Mouse (Mus musculus): ENCODE data around the gene Rnf32.
A peak's percentile ranks its signal among the peaks of the same experiment; 100 is the strongest.

Gene Rnf32

GRCm38 (mm10) chr5:29195570-29196263 lies at the start of gene Rnf32:
TSS of gene Rnf32 (plus strand) at chr5:29195992.
- DNase-seq (ENCODE audit: low spot score): peak; percentile 73

- no peak for DNase-seq (ENCODE audit: low spot score)
These were observed 45.6 kb upstream of the Rnf32 start for GRCm38 (mm10) chr5:29150146-29150545.

GRCm38 (mm10) chr5:29159849-29160248 lies 35.9 kb upstream of the Rnf32 start:
- no peak for DNase-seq (ENCODE audit: low spot score)

GRCm38 (mm10) chr5:29166947-29167346 lies 28.8 kb upstream of the Rnf32 start:
- DNase-seq (ENCODE audit: low spot score): no peak

DNA sequence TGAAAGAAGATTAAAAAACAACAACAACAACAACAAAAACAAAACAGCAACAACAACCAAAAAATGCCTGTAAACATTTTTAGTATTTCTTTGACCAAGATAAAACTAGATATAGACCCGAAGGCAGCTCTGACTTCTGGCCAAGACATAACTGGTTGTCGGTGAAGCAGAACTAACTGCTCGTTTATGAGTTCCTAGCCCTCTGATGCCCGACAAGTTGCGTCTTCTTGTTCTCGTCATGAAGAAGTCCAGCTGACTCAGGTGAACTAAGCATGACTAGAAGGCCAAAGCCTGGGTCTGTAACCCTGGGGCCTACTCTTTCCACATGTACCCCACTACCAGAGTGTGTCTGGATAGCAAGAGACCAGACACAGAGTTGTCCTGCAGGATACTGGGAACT lies 25.6 kb upstream of the Rnf32 start:
- DNase-seq (ENCODE audit: low spot score): no peak

GRCm38 (mm10) chr5:29171165-29171564 lies 24.6 kb upstream of the Rnf32 start:
- no peak for DNase-seq (ENCODE audit: low spot score)

DNA sequence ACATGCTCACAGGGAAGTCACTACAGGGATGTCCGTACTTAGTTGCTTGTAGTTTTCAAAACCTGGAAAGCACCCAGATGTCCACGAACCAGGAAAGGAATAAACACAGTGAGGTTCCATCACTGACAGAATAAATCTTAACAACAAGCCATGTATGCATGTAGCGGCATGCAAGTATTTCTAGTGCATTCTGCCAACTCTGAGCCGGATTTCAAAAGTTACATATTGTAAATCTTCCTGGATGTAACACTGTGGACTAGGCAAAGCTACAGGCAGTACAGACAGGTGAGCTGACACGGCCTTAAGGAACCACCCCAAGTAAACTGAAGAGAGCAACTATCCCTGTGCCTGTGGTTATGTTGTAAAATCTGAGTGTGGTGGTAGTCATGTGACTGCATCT lies 9.0 kb upstream of the Rnf32 start:
- no peak for DNase-seq (ENCODE audit: low spot score)

GRCm38 (mm10) chr5:29195231-29195569 lies 592 bp upstream of the Rnf32 start:
- peak; percentile 5 for DNase-seq (ENCODE audit: low spot score)

DNA sequence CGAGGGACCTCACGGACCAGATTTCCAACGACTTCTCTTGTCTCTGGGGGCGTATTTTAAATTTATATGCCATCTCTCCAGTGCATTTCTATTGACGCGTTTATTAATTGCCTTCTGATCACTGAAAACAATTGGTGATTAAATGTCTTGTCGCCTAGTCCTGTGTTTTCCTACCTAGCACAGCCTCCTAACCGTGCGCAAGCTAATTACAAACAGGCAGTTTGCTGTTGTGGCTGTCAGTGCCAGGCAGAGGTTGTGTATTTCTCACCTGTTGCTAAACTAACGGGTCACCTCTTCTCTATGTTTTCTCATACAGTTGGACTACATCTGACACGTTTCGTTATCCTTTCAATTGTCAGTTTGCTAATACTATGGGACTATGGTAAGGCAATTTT lies 469 bp downstream of the Rnf32 start:
- no peak for DNase-seq (ENCODE audit: low spot score)

- no peak for DNase-seq (ENCODE audit: low spot score)
These were observed 1.4 kb downstream of the Rnf32 start for GRCm38 (mm10) chr5:29197187-29197586.

GRCm38 (mm10) chr5:29198960-29199488 lies 3.2 kb downstream of the Rnf32 start:
- no peak for DNase-seq (ENCODE audit: low spot score)

DNA sequence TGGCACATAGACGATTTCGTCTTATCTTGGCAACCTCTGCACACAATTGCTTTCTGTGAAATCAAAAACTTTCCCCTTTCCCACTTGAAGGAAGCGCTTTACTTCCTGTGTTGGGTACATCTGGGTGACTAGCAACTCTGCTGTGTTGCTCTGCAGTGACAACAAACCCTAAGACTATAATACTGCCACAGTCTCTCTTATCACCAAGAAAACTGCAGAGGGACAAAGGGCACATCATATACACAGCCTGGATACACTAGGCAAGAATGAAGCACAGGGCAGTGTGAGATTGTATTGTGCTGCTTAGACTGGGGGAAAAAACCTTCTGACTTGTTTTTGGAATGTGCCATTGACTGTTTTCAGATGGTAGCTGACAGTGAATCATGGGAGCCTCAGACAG lies 4.1 kb downstream of the Rnf32 start:
- DNase-seq (ENCODE audit: low spot score): no peak

DNA sequence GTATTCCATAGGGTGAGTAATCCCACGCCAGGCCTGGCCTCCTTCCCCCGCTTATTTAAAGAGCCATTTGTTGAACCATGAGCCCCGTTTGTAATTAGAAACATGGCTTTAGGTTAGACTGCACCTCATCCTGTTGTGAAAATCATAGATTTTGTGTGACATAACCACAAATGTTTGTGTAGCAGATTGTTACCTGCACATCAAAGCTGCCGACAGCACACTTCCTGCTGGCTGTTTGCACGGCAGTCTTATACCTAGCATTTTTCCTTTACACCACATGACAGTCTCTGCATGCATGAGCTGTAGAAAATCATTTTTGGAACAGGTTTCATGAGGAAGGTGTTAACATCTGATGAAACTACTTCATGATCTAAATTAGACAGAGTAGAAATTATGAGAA lies 9.9 kb downstream of the Rnf32 start:
- DNase-seq (ENCODE audit: low spot score): no peak

- DNase-seq (ENCODE audit: low spot score): no peak
These were observed 16.3 kb downstream of the Rnf32 start for GRCm38 (mm10) chr5:29211980-29212555.

- no peak for DNase-seq (ENCODE audit: low spot score)
These were observed 22.2 kb downstream of the Rnf32 start for GRCm38 (mm10) chr5:29217997-29218396.

- DNase-seq (ENCODE audit: low spot score): no peak
These were observed 28.3 kb downstream of the Rnf32 start for GRCm38 (mm10) chr5:29224089-29224488.

DNA sequence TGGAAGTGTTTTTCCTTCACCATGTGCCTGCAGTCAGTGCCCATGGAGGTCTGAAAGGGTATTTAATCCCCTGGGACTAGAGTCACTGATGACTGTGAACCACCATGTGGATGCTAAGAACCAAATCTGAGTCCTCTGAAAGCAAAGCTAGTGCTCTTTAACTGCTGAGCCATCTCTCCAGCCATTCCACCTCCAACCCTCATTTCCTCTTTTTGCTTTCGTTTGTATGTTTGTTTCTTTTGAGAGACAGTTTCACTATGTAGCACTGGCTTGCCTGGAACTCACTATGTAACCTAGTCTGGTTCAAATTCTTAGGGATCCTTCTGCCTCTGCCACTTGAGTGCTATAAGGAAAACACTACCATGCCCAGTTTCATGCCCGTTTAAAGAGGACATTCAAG lies 34.7 kb downstream of the Rnf32 start:
- no peak for DNase-seq (ENCODE audit: low spot score)

DNA sequence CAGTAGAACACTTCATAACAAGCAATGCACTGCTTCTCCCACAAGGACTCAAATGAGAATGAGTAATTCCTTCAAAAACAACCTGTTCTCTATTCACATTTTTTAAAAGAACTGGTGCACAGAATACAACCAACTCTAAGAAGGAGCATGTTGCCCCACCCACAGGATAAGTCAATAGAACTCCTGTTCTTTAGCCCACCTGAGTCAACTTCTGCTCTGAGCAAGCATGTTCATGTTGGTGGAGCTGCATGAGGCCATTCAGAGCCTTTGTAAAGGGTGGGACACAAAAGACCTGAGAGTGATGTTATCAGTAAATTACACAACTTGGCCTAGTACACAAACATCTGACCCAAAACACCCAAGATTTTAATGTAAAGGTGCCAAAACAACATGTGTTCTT lies 42.6 kb downstream of the Rnf32 start:
- no peak for DNase-seq (ENCODE audit: low spot score)

DNA sequence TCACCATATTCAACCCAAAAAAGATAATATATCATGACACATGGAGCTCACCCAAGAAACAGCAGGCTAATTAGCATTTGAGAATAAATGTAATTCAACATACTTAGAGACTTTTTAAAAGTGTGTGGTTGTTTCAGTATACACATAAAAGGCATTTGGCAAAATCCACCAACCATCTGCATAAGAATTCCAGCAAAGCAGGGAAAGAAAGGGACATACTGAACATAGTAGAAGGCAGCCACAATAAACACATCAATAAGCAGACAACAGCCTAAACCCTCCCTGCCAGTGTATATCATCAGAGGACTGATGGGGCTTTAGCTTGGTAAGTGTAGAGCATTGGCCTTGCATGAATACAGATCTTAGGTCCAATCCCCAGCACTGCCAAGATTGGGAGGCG lies 49.0 kb downstream of the Rnf32 start:
- DNase-seq (ENCODE audit: low spot score): no peak

DNA sequence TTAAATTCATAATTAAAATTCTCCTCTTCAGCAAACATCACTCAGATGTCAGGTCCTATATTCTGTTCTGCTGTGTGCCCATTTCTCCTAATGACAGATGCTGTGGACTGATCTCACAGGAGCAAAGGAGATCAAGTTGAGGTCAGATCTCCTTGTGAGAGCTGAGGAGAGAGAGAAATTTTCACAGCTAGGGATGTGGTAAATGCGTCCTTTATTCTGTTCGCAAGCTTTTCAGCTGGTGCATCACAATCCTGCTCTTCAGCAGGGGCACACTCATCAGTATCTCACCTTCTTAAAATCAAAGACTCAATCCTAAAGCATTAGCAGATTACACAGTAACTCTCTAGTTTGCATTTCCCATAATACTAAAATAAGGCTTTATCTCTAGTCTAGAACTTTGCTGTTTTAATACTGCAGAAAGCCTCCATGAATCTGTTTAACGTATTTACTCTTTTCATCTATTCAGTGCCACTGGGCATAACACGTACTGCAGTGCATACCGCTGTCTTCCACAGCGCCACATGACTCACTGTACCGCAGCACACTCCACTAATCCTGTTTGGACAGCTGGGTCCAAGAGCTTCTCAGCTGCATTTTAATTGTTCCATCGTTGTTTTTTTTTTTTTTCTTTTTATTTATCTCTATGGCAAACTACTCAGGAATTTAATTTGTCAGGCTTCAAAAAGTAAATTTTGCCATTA lies 55.2 kb downstream of the Rnf32 start:
- no peak for DNase-seq (ENCODE audit: low spot score)

- DNase-seq (ENCODE audit: low spot score): no peak
These were observed 55.7 kb downstream of the Rnf32 start for GRCm38 (mm10) chr5:29251496-29251873.

GRCm38 (mm10) chr5:29253876-29254275 lies 58.1 kb downstream of the Rnf32 start:
- DNase-seq (ENCODE audit: low spot score): no peak

DNA sequence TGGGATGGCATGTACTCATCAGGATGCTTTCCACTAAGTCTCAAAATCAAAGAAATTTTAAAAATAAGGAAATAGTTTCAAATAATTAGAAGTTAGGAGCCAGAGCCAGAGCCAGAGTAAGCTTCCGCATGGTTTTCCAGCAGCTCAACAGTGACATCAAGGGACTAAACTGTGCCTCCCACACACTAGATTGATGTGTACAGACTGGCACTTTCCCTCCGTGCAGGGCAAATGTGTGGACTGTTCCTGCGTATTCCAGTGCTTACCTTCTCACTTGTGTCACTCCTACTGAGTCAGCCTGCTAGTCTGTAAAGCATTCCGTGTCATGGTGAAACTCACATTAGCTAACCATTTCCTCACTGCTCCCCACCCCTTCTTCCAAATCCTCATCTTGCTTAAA lies 75.1 kb downstream of the Rnf32 start:
- DNase-seq (ENCODE audit: low spot score): no peak
